Mouse (Mus musculus) lung, postnatal 10 days (tissue): ENCODE results near the gene Ehbp1.

Experiments
- DNase-seq: peaks from one replicate; pipeline ENCODE4 v3.0.0; 2021

Gene Ehbp1

DNA sequence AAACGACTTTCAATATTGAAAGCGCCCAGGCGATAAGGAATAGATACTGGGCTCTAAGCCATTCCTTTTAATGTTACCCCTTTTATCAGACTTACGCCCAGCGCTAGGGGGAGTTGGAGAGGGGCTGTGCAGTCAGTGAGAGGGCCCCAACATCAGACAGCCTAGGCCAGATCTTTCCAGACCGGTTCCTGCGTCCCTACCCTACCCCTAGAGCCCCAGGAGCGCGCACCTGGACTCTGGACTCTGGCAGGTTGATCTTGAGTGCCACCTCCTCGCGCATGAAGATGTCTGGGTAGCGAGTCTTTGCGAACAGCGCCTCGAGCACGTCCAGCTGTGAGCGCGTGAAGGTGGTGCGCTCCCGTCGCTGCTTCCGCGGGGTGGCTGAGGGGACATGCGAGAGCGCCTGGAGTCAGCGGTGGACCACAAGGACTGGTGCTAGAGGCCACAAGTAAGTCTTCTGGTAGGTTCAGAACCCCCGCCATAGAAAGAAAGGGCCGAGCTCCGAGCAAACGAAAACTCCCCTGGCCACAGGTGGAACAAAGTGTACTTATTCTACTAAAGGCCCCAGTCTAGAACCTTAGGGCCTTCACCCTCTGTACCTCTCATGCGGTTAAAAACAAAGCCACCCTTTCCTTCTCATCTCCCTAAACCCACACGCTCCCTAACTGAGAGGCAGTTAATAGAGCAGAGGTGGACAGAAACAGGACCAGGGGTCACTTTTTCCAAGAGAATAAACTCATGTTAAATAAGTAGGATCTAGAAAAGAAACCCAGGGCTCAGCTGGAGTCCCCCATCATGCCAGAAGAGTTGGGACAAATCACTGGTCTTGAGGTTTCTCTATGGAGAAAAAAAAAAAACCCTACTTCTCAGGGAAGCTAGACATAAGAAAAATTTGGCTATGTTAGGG lies 343.7 kb downstream of the Ehbp1 start:
- no peak for DNase-seq

DNA sequence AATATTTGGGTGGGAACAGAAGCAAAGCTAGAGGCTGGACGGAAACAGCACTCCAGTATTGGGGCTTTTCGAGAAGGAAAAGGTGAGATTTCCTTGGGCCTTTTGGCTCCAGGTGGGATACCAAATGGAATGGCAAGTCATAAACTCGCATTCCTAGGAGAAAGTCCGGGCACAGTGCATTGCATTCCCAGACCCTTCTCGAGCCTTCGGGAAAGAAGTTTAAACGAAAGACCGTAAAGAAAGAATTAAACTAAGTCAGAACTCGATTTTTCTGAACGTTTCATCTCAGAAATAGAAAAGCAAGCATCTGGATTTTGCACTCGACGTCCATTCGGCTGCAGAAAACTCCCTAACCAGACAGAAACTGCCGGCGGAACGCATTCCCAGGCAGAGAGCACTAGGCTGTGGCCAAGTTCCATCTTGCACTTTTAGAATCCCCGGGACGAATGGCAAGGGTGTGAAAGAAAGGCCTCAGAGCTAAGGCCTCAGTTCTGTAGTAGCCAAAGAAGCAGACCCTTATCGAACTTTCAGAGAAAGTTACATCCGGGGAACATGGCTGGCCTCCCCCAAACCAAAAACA lies 344.4 kb downstream of the Ehbp1 start:
- DNase-seq, result no peak

DNA sequence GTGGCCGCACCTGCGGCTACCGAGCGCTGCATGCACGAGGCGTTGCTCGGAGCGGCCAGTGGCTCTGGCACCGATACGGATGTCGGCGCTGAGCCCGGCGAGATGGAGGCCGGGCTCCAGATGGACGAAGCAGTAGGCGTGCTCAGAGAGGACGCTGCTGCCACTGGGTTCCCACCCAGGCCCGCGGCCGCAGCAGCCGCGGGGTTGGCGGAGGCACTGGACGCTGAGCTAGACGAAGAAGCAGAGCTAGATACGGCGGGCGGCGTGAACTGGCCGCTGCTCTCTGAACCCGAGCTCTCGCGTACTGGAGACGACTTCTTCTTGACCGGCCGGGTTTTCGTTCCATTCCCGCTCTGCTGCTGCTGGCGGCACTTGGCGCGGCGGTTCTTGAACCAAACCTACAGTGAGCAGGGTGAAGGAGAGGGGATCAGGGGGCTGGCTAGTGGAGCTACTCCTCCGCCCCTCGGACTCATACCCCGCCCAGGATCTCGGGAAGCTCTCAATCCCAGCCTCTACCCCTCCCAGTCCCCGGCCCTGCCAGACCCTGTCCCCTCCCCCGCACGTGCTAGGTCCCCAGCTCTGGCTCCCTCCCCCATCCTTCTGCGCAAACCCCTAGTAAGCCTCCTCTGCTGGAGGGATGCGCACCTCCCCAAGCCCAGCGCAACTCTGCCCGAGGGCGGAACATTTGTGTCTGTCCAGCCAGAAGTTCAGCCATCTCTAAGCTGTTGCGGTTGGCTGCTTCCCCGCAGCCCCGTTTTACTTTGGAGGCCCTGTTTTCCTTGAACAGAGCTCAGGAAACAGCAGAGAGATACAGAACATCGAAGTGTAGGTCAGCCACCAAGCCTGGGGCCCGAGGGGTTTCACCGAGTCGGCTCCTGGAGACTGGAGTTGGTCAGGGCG lies 345.2 kb downstream of the Ehbp1 start:
- DNase-seq, result peak; percentile 16

DNA sequence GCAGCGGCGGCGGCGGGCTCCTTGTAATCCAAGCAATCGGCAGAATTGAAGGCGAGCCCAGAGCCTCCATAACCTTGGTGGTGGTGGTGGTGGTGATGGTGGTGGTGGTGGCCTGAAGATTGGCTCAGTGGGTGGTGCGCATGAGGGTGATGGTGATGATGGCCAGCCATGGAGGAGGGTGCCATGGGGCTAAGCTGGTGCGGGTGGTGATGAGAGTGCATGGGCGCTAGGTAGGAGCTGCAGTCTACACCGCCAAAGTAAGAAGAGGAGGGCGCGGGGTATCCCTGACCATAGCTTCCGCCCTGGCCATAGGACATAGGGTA lies 345.8 kb downstream of the Ehbp1 start:
- no peak for DNase-seq

DNA sequence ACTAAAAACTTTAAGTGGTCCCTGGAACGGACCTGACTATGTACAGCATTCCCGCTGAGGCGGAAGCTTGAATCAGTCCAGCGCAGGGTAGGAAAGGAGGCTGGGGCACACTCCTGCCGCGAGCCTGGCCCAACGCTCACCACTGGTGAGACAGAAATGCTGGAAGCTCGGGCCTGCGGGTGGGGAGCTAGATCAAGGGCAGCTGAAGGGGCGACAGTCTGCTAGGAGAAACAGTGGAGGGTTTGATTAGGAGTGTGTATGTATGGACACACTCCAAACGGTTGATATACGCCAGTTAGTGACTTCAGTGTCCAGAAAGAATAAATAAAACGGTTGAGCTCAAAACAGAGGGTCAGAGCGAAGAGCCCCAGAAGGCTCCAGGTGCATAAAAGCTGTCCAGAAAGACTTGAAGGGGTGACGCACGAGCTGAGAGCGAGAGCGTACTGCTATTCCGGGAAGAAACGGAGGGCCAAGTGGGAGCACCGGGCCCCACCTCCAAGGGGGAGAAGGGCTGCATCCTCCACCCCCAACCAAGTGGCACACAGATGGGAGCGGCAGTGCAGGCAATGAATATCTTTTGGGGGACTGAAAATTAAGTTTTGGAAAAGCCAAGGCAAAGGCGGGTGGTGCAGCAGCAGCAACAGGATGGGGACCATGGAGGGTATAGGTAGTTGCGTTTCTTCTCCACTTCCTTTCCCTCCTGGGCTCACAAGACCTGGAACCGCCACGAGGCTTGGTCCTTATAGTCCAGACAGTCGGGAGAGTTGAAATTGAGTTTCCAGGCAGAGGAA lies 346.4 kb downstream of the Ehbp1 start:
- DNase-seq, result no peak

DNA sequence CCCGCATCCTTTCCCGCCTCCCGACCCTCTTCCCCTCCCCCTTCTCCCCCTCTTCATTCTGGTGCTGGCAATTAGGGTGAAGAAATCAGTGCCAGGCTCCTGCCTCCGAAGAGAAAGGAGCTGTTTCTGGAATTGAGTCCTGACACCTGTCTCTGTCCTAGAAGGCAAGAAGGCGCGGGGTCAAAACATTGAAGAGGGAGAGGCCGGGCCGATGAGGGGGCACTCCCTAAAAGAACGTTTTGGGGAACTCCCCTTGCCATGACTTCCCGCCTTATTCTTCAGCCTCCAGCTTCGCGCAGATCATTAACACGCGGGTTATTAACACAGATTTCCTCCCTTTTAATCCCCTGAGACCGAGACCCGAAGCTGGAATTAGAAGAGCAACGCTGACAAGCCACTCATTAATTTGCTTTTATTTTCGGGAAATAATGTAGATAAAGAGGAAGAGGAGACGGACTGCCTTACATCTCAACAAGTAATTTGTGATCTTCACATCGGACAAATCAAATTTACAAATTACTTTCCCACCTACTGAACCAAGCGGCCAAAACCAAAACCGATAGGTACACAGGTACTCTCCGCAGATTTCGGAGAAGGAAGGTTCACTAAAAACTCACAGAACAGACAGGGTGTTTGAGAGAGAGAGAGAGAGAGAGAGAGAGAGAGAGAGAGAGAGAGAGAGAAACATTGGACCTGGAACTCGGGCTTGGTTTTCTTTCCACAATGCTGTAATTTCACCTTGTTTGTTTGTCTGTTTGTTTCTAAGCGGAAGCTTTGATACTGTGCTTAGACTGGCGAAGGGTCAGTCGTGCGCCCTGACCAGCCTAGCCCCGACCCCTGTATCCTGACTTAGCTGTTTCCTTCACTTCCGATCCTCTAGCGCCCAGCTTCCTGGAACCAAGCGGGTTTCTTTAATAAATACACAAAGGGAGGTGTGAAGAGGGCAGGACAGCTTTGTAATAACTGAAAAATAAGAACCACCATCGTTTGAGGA lies 347.4 kb downstream of the Ehbp1 start:
- DNase-seq, result no peak

DNA sequence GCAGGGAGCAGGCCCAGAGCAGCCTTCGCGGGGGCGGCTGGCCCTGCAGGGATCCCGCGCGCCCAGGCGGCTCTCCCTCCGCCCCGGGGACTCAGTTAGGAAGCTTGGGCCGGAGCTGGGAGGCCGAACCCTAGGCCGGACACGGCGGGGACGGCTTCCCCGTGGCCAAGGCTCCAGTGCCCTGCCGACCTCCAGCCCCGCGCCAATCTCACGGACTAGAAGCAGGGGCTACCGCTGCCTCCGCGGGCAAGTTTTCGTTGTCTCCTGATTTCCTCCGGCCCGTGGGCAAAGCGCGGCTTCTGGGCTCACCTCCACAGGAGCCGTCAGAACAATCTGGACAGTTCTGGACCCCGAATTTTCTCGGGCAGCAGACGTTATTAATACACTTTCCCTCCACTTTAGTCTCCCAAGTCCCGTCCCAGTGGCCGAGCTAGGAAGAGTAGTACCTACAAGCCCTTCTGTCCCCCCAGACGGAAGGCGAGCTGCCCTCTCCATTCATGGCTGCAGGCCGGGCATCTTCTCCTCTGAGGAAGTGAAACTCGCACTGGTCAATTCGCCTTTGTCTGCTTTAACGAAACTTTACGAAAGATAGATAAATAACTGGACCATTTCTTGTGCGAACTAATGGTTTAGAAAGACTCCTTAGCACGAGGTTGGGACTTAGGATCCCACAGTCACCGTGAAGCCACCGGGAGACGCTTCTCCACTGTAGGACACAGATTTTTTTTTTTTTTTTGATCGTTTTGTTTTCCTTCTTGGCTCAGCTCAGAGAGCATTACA lies 348.3 kb downstream of the Ehbp1 start:
- DNase-seq, result peak; percentile 16

DNA sequence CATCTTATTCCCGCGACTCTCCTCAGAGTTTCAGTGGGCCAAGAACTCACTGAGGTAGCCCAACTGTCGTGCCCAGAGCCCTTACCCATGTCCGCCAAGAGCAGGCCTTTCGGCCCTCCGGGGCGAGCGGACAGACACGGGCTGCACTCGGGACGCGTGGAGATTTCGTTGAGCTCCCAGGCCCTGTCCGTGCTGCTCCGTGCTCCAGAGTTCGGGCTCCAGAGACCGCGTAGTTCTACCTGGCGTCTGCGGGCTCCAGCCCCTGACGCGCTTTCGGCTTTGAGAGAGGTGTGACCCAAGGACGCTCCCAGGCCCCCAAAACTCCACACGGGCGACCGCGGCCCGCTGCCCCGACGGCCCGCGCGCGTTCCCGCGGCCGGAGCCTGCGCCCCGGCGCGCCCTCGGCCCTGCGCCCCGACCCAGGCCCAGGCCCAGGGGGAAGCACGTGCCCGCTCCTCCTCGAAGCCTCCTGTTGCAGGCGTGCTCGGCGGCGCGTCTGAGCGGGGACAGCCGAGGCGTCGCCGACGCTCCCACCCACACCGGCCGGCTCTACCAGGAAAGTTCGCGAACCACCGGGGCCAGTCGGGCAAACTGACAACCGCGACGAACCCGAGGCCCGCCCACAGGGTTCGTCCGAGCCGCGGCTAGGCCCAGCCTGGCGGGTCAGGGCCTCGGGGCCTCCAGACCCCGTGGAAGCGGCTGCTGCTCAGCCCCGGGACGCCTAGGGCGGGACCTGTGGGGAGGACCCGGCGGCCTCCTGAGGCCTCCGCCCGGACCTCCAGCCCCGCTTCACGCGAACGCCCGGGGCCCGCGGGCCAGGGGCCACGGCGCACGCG lies 349.1 kb downstream of the Ehbp1 start:
- DNase-seq, result no peak

DNA sequence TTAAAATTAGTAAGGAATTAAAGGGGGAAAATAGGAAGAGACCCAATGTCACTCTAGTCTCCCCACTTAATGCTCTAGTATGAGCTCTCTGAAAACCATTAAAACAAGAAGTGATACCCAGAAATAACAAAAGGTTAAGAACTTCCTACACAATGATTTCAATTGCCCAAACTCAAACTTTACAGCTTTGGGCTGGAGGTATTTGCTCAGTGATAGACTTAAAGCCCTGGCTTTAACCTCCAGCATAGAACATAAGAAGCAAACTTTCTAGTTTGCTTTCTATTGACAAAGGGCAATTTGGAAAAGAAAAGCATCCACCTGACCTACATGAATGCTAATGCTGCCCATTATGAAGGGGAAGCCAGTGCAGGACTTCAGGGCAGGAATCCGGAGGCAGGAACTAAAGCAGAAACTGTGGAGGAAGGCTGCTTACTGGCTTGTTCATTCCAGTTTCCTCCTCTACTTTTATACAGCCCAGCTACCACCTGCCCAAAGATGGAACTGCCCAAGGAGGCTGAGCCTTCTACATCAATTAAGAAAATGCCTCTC lies 353.6 kb downstream of the Ehbp1 start:
- DNase-seq, result no peak

DNA sequence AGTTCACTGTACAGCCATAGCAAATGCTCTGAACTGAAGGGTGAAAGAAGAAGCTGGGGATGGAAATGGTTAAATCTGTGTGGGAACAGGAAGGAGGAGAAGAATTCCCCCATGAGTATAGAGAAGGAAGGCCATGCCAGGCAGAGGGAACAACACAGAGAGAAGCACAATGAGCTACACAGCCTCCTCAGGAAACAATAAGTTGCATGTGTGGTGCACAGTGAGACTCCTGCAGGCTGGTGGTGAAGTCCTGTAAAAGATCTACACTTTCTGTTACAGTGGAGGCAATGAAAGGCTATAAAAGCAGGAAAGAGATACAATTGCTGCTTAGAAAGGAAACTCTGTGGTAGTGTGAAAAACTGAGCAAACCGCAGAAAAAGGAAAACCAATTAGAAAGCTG lies 357.0 kb downstream of the Ehbp1 start:
- DNase-seq, result no peak

DNA sequence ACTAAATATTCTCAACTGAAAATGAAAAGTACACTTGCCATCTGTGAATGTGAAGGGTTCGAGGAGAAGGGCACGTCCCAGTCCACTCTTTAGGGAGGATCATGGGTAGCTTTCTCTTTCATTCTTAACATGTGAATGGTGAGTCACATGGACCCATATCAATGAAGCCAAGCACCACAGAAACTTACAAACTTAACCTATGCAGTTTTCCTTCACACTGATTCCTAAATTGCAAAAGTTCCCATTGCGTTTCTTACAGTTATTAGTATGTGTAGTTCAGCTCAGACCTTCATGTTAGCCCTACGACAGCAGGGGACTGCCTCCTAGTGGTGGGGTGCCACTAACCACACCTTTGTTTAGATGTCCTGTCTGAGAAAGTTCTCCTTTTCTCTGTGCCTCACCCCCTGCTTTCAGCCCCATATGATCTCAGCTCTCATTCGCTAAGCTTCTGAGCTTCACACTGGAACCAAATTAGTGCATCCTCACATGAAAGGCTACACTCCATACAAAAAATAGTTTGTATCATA lies 368.0 kb downstream of the Ehbp1 start:
- no peak for DNase-seq

DNA sequence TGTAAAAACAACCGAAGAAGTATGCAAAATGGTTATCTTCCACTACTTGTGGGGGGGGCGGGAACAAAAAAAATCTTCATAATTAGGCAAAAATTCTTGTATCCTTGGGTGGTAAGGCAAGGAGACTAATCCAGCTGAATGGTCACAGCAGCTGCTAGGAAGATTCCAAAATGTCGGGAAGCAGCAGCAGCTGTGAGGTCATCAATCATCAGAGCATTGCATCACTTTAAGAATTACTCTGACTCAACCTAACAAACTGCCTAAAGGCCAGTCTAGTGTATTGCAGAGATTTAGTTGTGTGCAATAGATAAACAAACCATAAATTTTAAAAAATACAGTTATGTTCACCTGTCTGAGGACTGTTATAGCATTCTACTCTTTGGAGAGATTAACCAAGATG lies 368.5 kb downstream of the Ehbp1 start:
- peak; percentile 10 for DNase-seq

DNA sequence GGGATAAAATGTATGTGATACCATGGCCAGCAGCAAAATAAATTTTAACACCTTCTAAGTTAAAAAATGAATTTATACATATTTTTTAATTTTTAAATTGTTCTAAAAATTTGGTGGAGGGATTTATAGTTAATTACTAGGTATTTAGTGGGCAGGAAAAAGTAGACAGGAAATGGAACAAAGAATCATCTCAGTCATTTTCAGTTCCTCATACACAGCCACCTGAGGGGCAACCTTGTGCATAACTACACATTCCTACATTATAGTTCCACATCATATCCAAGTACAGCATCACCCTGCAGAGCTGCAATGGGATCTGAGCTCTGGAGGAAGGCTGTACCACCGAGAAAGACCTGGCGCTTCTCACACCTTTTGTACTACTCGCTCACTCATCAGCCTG lies 373.2 kb downstream of the Ehbp1 start:
- DNase-seq, result no peak
